Mouse (Mus musculus): ENCODE results near the gene Jade2.

The Jade2 gene

DNA sequence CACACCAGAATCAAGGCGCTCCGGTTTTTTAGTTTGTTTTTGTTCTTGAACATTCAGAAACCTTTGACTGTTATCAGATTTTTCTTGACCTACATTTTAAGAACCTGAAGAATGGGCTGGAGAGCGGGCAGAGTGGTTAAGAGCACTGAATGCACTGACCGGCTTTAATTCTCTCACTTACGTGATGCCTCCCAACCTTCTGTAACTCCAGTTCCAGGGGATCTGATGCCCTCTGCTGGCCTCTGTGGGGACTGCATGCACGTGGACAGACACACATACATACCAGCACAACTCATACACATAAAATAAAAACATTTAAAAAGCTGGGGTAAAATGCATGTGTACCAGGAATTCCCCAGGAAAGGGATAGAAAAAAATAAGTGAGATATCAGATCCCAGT lies 71.5 kb downstream of the Jade2 start:
- peak; percentile 68 for DNase-seq

DNA sequence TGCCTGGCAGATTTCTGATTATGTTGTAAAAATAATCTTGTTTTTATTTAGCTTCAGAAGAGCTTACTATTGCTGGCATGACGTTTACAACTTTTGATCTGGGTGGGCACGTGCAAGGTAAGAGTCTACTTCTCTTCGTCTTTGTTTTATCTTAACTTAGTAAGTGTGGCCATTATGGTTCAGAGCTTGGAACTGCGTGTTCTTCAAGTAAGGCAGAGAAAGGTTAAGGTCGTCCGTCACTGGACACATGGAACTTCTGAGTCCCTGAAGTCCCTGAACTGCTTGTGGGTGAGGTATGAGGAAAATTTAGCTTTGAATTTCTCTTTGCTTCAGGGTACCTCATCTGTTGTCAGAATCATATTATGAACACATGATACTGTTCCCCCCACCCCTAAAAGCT lies 74.7 kb downstream of the Jade2 start:
- DNase-seq = no peak

DNA sequence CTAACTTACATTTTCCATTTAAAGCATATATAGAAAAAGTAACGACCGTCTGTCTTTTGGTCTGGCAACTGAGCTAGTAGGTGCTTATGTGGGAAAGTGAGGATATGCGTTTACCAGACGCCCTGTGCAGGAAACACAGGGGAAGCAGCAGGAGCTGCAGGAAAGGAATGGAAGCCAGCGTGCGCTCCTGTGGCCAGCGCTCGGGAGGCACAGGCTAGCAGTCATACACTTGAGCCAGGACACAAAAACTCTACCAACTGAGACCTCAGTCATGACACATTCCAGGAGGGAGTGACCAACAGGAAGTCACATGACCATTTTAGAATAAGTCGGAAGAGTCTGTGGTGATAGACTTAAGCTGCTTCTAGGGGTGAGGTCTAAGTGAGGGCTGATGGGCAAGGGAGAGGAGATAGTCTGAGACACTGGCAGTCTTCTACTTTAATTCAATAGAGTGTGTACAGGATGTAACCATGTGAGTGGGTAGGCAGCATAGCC lies 76.6 kb downstream of the Jade2 start:
- DNase-seq = no peak

DNA sequence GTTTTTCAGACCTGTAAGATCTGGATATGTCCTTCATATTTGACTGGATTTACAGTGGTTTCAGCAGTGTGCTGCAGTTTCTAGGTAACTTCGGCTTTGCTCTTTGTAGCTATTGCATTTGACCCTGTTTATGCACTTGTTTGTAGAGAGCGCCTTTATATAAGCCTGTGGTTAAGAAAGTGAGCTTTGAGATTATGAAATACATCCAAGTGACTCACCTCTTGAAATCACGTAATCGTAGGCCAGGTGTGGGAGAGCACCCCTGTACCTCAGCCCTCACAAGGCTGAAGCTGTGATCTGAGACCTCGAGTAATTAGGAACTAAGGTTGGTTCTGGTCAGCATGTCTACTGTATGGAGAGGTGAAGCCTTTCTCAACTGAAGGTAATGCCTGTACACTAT lies 80.0 kb downstream of the Jade2 start:
- no peak for DNase-seq

DNA sequence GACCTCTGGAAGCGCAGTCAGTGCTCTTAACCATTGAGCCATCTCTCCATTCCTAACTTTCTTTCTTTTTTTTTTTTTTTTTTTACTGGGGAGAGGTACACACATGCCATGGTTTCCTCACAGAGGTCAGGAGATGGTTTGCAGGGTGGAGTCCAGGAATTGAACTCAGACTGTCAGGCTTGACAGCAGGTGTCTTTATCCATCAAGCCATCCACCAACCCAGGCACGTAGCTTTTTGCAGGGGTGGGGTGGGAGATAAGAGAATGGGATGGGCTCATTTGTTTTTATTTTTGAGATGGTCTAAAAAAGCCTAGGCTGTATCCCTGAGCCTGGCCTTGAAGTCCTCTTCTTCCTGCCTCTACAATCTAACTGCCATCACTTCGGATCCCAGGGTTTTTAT lies 81.9 kb downstream of the Jade2 start:
- no peak for DNase-seq

DNA sequence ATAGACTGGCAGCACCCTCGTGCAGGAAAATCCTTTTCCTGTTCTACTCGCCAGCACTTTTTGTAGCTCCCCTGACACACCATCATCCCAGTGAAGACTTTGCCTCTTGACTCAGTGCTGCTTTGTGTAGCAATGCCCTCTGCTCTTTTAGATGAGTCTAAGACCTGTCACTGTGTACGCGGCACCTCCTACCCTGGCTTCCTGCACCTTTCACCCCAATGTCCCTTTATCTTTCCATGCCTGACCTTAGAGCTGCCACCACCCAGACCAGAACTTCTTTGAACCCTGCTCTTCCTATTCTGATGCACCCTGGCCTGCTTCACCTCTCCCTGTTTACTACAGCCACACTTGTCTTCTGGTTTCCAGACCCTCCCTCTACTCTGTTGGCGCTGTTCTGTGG lies 89.2 kb downstream of the Jade2 start:
- DNase-seq = no peak

DNA sequence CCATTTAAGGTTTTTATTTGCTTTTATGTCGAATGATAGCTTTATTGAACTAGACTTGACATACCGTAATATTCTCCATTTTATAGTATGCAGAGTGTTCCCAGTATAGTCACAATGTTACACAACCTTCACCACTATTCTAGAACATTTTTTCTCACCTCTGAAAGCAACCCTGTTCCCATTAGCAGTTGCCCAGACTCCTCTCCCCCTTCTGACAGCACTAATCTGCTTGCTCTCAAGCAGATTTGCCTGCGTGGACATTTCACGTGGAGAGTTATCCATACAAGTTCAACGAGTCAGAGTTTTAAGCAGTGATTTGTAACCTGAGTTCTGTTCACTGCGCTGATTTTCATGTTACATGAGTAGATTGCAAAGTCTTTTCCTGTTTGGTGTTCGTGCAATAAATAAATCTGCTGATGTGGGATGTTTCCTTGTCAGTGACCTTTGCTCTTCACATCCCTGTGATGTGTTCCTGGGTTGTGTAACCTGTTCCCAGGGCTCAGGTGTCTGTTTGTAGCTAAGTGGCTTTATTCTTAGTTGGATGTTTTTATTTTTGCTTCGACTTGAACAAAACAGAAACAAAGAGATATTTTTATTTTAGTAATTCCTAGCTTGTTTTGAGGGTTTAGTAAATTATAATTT lies 89.8 kb downstream of the Jade2 start:
- no peak for DNase-seq

DNA sequence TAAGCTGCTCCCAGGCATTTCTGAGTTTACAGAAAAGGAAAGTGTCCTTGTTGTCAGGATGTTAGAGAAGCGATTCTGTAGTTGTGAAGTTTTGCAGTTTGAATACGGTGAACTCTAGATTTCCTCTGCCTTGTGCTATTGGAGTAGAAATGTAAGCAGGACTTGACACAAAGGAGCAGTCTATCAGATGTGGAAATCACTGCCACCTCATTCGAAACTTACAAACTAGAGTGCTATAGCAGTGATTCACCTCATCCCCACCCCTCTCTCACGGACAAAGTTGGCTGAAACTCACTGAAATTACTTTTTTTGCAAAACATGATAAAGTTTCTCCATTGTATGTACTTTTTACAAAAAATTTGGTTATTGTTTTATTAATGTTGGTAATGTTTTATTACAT lies 92.6 kb downstream of the Jade2 start:
- DNase-seq = no peak

DNA sequence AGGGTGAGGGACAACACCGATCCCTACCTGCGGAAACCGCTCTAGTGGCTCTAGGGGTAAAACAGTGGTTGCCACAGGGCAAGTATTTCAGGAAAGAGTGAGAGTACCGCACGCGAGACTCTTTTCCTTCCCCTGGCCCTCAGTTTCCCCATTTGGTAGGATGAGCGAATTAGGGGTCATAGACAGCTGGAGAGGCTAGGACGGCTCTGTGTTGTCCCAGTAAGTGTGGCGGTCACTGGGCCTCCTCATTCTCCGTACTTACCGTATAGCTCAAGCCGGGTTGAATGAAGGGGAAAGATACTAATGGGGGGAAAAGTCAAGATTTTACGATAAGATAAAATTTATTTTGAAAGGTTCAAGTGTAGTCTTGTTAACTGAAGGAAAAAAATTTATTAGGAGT lies 93.5 kb downstream of the Jade2 start:
- DNase-seq = no peak
